Mouse (Mus musculus): ENCODE data around the gene Fam126a. TPM values are rescaled to one million over a fixed set of nuclear protein-coding genes. Genes with fewer than 3 reads are reported as not detected.

The Fam126a gene
- polyA plus RNA-seq, 1 experiment from 2014 or later: 29.2 TPM

- H3K9ac ChIP-seq (ENCODE audit: low read length): no peak overlapping the region
- H3K4me2 ChIP-seq (ENCODE audit: low read depth, severe bottlenecking): no peak overlapping the region
- H3K27me3 ChIP-seq (ENCODE audit: control insufficient read depth, insufficient read depth, low read length): no peaks in the 10 kb centered on the region
- no peaks in the 10 kb centered on the region for H3K4me1 ChIP-seq (ENCODE audit: control insufficient read depth, insufficient read depth, low read length)
- no peak overlapping the region for H3K27ac ChIP-seq (replicated peaks; ENCODE audit: low read depth, low read length)
- ATAC-seq (ENCODE audit: insufficient number of reproducible peaks, low FRiP score, low TSS enrichment, low read depth) (no peak), DNase-seq (ENCODE audit: low spot score) (no peak)
- no peaks in the 10 kb centered on the region for H3K9me3 ChIP-seq (ENCODE audit: control insufficient read depth, low read length)
- 58% methylated on average over 7 of the region's 7 CpGs for WGBS
- no peak overlapping the region for H3K4me3 ChIP-seq (ENCODE audit: low read depth, low read length)
- H3K36me3 ChIP-seq (ENCODE audit: control insufficient read depth, insufficient read depth, low read length): no peaks in the 10 kb centered on the region
These were observed 110.4 kb downstream of the Fam126a start for GRCm38 (mm10) chr5:23919892-23920731.

DNA sequence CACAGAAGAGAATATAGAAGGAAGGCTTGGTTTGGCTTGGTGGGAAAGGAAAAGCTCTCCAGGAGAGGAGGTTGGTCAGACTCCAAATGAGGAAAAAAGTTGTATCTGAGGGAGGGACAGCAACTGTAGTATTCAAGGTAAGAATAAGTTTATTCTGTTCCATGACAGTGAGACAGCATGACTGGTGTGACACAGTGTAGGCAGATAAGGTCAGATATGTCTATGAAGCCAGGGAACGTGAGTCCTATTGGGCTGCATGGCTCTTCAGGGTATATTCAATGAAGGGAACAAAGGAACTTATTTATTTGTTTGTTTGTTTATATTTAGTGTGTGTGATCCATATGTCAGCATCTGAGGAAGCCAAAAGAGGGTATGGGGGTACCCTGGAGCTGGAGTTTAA is 113.2 kb downstream of the Fam126a start:
- ATAC-seq (ENCODE audit: insufficient number of reproducible peaks, low FRiP score, low TSS enrichment, low read depth) (no peak), DNase-seq (ENCODE audit: low spot score) (no peak)
- no peaks in the 10 kb centered on the region for H3K27me3 ChIP-seq (ENCODE audit: control insufficient read depth, insufficient read depth, low read length)
- no peaks in the 10 kb centered on the region for H3K36me3 ChIP-seq (ENCODE audit: control insufficient read depth, insufficient read depth, low read length)
- WGBS: 93% methylated on average over 1 of the region's 1 CpGs
- H3K4me2 ChIP-seq (ENCODE audit: low read depth, severe bottlenecking): no peak overlapping the region
- H3K9ac ChIP-seq (ENCODE audit: low read length): no peak overlapping the region
- H3K27ac ChIP-seq (replicated peaks; ENCODE audit: low read depth, low read length): no peak overlapping the region
- no peak overlapping the region for H3K4me3 ChIP-seq (ENCODE audit: low read depth, low read length)
- no peaks in the 10 kb centered on the region for H3K9me3 ChIP-seq (ENCODE audit: control insufficient read depth, low read length)
- no peaks in the 10 kb centered on the region for H3K4me1 ChIP-seq (ENCODE audit: control insufficient read depth, insufficient read depth, low read length)

DNA sequence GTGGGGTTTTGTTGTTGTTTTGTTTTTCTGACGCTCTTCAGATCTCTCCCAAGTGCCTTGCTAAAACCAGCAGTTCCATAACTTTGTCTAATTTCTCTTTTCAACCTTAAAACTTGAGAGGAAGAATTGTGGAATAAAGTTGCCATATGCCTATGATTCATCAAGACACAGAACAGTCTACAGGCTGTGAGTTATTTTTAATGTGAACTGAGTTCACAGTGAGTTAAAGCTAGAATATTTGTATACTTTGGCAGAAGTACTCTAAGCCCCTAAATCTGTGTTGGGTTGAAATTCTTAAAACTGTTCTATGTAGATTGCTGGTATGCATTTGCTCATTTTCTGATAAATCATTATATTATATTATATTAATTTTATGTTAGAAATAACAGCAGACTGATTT is 118.9 kb downstream of the Fam126a start:
- 98% methylated on average over 1 of the region's 1 CpGs for WGBS
- no peak for ATAC-seq (ENCODE audit: insufficient number of reproducible peaks, low FRiP score, low TSS enrichment, low read depth)
- Histone ChIP-seq H3K4me1 (ENCODE audit: control insufficient read depth, insufficient read depth, low read length) (no peaks in the 10 kb centered on the region), H3K4me2 (ENCODE audit: low read depth, severe bottlenecking) (no peak overlapping the region), H3K4me3 (ENCODE audit: low read depth, low read length) (no peak overlapping the region), H3K9me3 (ENCODE audit: control insufficient read depth, low read length) (peaks cover 2% of the 10 kb centered on the region; the same call in 1 of the 2 replicates), H3K27me3 (ENCODE audit: control insufficient read depth, insufficient read depth, low read length) (no peaks in the 10 kb centered on the region), H3K36me3 (ENCODE audit: control insufficient read depth, insufficient read depth, low read length) (no peaks in the 10 kb centered on the region), H3K27ac (replicated peaks; ENCODE audit: low read depth, low read length) (no peak overlapping the region), H3K9ac (ENCODE audit: low read length) (no peak overlapping the region)
- no peak for DNase-seq (ENCODE audit: low spot score)

DNA sequence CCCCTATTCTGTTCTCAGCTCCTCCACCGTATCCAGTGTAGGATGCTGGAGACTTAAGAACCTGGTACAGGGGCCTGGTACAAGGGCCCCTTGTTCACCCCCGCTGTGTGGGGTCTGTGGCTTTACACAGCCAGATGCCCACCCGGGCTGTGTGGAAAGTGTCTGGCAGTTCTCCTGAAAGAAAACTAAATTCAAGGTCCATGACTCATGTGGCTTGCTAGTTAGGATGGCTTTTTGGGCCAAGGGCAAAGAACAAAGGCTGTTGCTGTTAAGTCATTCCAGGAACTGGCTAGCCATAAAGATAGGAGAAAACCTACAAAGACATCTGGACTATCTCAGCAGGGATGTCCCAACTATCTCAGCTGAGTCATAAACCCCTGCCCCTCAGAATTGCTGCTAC is 121.2 kb downstream of the Fam126a start:
- H3K9ac ChIP-seq (ENCODE audit: low read length): no peak overlapping the region
- ATAC-seq (ENCODE audit: insufficient number of reproducible peaks, low FRiP score, low TSS enrichment, low read depth): no peak
- no peaks in the 10 kb centered on the region for H3K27me3 ChIP-seq (ENCODE audit: control insufficient read depth, insufficient read depth, low read length)
- H3K27ac ChIP-seq (replicated peaks; ENCODE audit: low read depth, low read length): no peak overlapping the region
- H3K4me3 ChIP-seq (ENCODE audit: low read depth, low read length): no peak overlapping the region
- H3K4me2 ChIP-seq (ENCODE audit: low read depth, severe bottlenecking): no peak overlapping the region
- no peak for DNase-seq (ENCODE audit: low spot score)
- H3K36me3 ChIP-seq (ENCODE audit: control insufficient read depth, insufficient read depth, low read length): no peaks in the 10 kb centered on the region
- no peaks in the 10 kb centered on the region for H3K4me1 ChIP-seq (ENCODE audit: control insufficient read depth, insufficient read depth, low read length)
- H3K9me3 ChIP-seq (ENCODE audit: control insufficient read depth, low read length): peaks cover 2% of the 10 kb centered on the region; the same call in 1 of the 2 replicates
- whole genome bisulfite sequencing: 84% methylated on average over 3 of the region's 3 CpGs

DNA sequence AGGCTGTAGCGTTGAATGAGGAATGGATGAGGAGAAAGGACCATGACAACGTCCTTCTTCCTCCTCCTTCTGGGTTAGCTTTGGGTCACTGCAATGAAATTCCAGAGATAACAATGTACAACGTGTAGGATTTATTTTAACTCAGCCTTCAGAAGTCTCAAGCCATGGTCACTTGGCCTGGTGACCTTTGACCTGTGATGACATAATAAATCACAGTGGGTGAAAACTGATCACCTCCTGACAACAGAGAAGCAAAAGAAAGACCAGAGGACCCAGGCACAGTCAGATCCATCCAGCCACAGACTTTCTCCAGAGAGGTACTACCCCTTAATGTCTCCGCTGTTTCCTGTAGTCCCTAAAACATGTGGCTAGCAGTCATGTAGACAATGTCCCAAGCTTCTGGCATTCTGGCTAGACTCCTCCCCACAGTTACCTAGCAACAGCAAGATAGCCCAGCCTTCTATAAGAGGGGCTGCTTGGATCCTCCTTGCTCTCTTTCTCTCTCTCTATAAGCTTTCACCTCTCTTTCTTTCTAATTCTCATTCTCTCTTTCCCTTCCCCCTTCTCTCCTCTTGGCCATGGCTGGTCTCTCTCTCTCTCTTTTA is 121.9 kb downstream of the Fam126a start:
- no peak overlapping the region for H3K4me3 ChIP-seq (ENCODE audit: low read depth, low read length)
- no peaks in the 10 kb centered on the region for H3K4me1 ChIP-seq (ENCODE audit: control insufficient read depth, insufficient read depth, low read length)
- no peak overlapping the region for H3K4me2 ChIP-seq (ENCODE audit: low read depth, severe bottlenecking)
- no peaks in the 10 kb centered on the region for H3K36me3 ChIP-seq (ENCODE audit: control insufficient read depth, insufficient read depth, low read length)
- H3K27ac ChIP-seq (replicated peaks; ENCODE audit: low read depth, low read length): no peak overlapping the region
- H3K9ac ChIP-seq (ENCODE audit: low read length): no peak overlapping the region
- DNase-seq (ENCODE audit: low spot score) (no peak), ATAC-seq (ENCODE audit: insufficient number of reproducible peaks, low FRiP score, low TSS enrichment, low read depth) (no peak)
- 33% methylated on average over 4 of the region's 4 CpGs for WGBS
- H3K9me3 ChIP-seq (ENCODE audit: control insufficient read depth, low read length): peaks cover 2% of the 10 kb centered on the region; the same call in 1 of the 2 replicates
- no peaks in the 10 kb centered on the region for H3K27me3 ChIP-seq (ENCODE audit: control insufficient read depth, insufficient read depth, low read length)

DNA sequence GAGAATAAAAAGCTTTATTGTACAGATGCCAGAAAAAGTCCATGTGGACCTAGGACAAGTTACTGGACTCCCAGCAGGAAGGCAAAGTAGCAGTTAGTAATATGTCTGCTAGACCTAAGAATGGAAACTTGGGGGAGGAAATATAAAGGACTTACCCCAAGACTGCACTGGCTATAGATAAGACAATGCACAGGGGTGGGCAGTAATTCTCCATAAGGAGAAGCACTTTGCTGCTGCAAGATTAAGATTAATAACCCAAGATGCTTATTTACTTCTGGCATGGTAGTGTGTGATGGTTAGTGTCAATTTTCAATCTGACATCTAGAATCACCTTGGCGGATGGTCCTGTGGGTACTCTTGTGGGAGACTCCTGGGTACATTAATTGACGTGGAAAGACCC is 128.3 kb downstream of the Fam126a start:
- no peak overlapping the region for H3K4me2 ChIP-seq (ENCODE audit: low read depth, severe bottlenecking)
- 86% methylated on average over 2 of the region's 2 CpGs for WGBS
- no peak for ATAC-seq (ENCODE audit: insufficient number of reproducible peaks, low FRiP score, low TSS enrichment, low read depth)

GRCm38 (mm10) chr5:23900190-23900589 is 130.3 kb downstream of the Fam126a start:
- Histone ChIP-seq H3K4me2 (ENCODE audit: low read depth, severe bottlenecking) (no peak overlapping the region), H3K27ac (replicated peaks; ENCODE audit: low read depth, low read length) (no peak overlapping the region), H3K4me3 (ENCODE audit: low read depth, low read length) (no peak overlapping the region), H3K27me3 (ENCODE audit: control insufficient read depth, insufficient read depth, low read length) (no peaks in the 10 kb centered on the region), H3K9me3 (ENCODE audit: control insufficient read depth, low read length) (no peaks in the 10 kb centered on the region), H3K4me1 (ENCODE audit: control insufficient read depth, insufficient read depth, low read length) (no peaks in the 10 kb centered on the region), H3K36me3 (ENCODE audit: control insufficient read depth, insufficient read depth, low read length) (no peaks in the 10 kb centered on the region), H3K9ac (ENCODE audit: low read length) (no peak overlapping the region)
- ATAC-seq (ENCODE audit: insufficient number of reproducible peaks, low FRiP score, low TSS enrichment, low read depth) (no peak), DNase-seq (ENCODE audit: low spot score) (no peak)
- 73% methylated on average over 4 of the region's 4 CpGs for WGBS

More for the DNA sequence above, 128.3 kb downstream of the Fam126a start:
- Histone ChIP-seq H3K4me3 (ENCODE audit: low read depth, low read length) (no peak overlapping the region), H3K27me3 (ENCODE audit: control insufficient read depth, insufficient read depth, low read length) (no peaks in the 10 kb centered on the region), H3K27ac (replicated peaks; ENCODE audit: low read depth, low read length) (no peak overlapping the region), H3K36me3 (ENCODE audit: control insufficient read depth, insufficient read depth, low read length) (no peaks in the 10 kb centered on the region), H3K9ac (ENCODE audit: low read length) (no peak overlapping the region), H3K9me3 (ENCODE audit: control insufficient read depth, low read length) (no peaks in the 10 kb centered on the region), H3K4me1 (ENCODE audit: control insufficient read depth, insufficient read depth, low read length) (no peaks in the 10 kb centered on the region)
- DNase-seq (ENCODE audit: low spot score): no peak

GRCm38 (mm10) chr5:23893864-23894771 is 136.4 kb downstream of the Fam126a start:
- no peak overlapping the region for H3K4me3 ChIP-seq (ENCODE audit: low read depth, low read length)
- H3K4me2 ChIP-seq (ENCODE audit: low read depth, severe bottlenecking): no peak overlapping the region
- H3K9ac ChIP-seq (ENCODE audit: low read length): no peak overlapping the region
- DNase-seq (ENCODE audit: low spot score) (no peak), ATAC-seq (ENCODE audit: insufficient number of reproducible peaks, low FRiP score, low TSS enrichment, low read depth) (no peak)
- 86% methylated on average over 11 of the region's 11 CpGs for WGBS
- H3K27me3 ChIP-seq (ENCODE audit: control insufficient read depth, insufficient read depth, low read length): no peaks in the 10 kb centered on the region
- H3K9me3 ChIP-seq (ENCODE audit: control insufficient read depth, low read length): no peaks in the 10 kb centered on the region
- H3K36me3 ChIP-seq (ENCODE audit: control insufficient read depth, insufficient read depth, low read length): no peaks in the 10 kb centered on the region
- H3K27ac ChIP-seq (replicated peaks; ENCODE audit: low read depth, low read length): no peak overlapping the region
- no peaks in the 10 kb centered on the region for H3K4me1 ChIP-seq (ENCODE audit: control insufficient read depth, insufficient read depth, low read length)
